In the genomic region with DNA sequence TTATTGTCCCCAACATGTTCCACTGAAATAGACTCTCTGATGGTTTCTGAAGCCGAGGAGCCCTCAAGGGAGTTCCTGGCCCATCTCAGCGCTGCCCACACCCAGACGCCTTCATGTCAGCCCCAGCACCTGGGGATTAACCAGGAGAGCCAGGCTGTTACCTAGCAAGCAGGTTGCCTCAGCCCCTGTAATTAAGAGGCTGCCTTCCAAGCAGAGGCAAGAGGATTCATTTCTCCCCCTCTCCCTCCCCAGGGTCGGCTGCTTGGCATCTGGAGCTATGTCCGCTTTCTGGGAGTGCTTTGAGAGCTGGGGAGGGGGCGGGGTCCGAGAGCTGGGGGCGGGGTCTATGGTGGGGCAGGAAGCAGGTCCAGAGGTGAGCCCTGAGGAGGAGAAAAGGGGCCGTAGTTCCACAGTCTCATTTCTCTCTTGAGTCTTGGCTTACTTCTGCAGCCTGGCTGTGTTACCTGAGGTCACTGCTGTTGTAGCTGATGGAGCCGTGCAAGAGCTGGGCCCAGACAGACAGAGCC, we compare ENCODE assay signal across 28 mouse cellular contexts. TPM values are rescaled to one million over a fixed set of nuclear protein-coding genes. Genes with fewer than 3 reads are reported as not detected.
DNase-seq lines count a peak whose midpoint lies in the region; ATAC-seq and TF ChIP-seq lines count a peak whose summit lies in the region.
"Had no signal": no experiment of that assay in that cellular context is flagged by ENCODE, and none has a peak within 500 bp of the region (broad histone marks: within the 10 kb centered on the region; RNA-seq: fewer than 3 reads in every experiment).

No protein-coding gene starts in this region.

- no peaks in the 10 kb centered on the region for H3K36me3 ChIP-seq in heart, embryonic 10.5 days
- H3K36me3 ChIP-seq in E14TG2a.4 (ENCODE audit: insufficient read depth, low read length), result no peaks in the 10 kb centered on the region
- no peaks in the 10 kb centered on the region for H3K36me3 ChIP-seq in embryonic facial prominence, embryonic 15.5 days
- H3K36me3 ChIP-seq: liver, embryonic 13.5 days; midbrain, embryonic 13.5 days had no signal

- H3K27ac ChIP-seq in heart, embryonic 10.5 days, result peak overlapping the region; percentile 37; the same call in 1 of the 2 replicates
- H3K27ac ChIP-seq in embryonic facial prominence, embryonic 15.5 days (replicated peaks), result peak overlapping the region; percentile 63
- H3K27ac ChIP-seq: forebrain, embryonic 13.5 days; hindbrain, postnatal 0 days; liver, embryonic 13.5 days; midbrain, embryonic 13.5 days; stomach, postnatal 0 days had no signal

- H3K27me3 ChIP-seq in heart, embryonic 10.5 days (ENCODE audit: insufficient read depth, poor library complexity, severe bottlenecking), result 0 out of 2 replicates have a peak, but pooled peaks cover 8% of the 10 kb centered on the region
- H3K27me3 ChIP-seq in E14TG2a.4 (ENCODE audit: insufficient read depth, low read length), result no peaks in the 10 kb centered on the region
- H3K27me3 ChIP-seq in embryonic facial prominence, embryonic 15.5 days, result 0 out of 2 replicates have a peak, but pooled peaks cover 4% of the 10 kb centered on the region
- H3K27me3 ChIP-seq: midbrain, embryonic 13.5 days had no signal

- DNase-seq in heart, embryonic 10.5 days (ENCODE audit: low spot score), result no peak
- DNase-seq in heart, postnatal 36 days, result no peak
- DNase-seq in R1 (ENCODE audit: low read depth, low spot score), result peak; percentile 62
- no peak for DNase-seq in embryo, embryonic 11 days
- no peak for DNase-seq in frontal cortex, adult 2 months (ENCODE audit: extremely low spot score in 1 of 2, low spot score in 1 of 2)
- no peak for DNase-seq in cerebellum, postnatal 36 days
- DNase-seq: adrenal gland, postnatal 14 days; cerebellum, adult 2 months; cerebellum, postnatal 25 days; gastrocnemius, postnatal 10 days; heart, adult 18-20 months; kidney, adult 8-10 months; kidney, postnatal 10 days; liver, embryonic 13.5 days; lung, adult 2 months; right cerebral cortex, postnatal 14 days; thymus, adult 2 months had no signal

- 32% methylated on average over 10 of the region's 10 CpGs for WGBS in heart, embryonic 10.5 days
- 20% methylated on average over 10 of the region's 10 CpGs for WGBS in embryonic facial prominence, embryonic 15.5 days

- H3K4me2 ChIP-seq in embryonic facial prominence, embryonic 15.5 days (replicated peaks), result no peak overlapping the region
- H3K4me2 ChIP-seq: forebrain, embryonic 13.5 days; liver, embryonic 13.5 days; midbrain, embryonic 13.5 days had no signal

- no peak overlapping the region for H3K9ac ChIP-seq in embryonic facial prominence, embryonic 15.5 days
- H3K9ac ChIP-seq: forebrain, embryonic 13.5 days; liver, embryonic 13.5 days; midbrain, embryonic 13.5 days had no signal

- intact Hi-C loops in heart, postnatal 36 days (cut with DNase I), result no loop called here

- ATAC-seq in embryonic facial prominence, embryonic 15.5 days (ENCODE audit: insufficient number of reproducible peaks, low FRiP score, low TSS enrichment, low read depth), result 0 out of 2 replicates have a peak, but pooled peaks have one; percentile 62
- ATAC-seq: forebrain, embryonic 13.5 days; hindbrain, postnatal 0 days; midbrain, embryonic 13.5 days had no signal

- H3K9me3 ChIP-seq in heart, embryonic 10.5 days, result no peaks in the 10 kb centered on the region
- no peaks in the 10 kb centered on the region for H3K9me3 ChIP-seq in E14TG2a.4 (ENCODE audit: low read length)
- H3K9me3 ChIP-seq in embryonic facial prominence, embryonic 15.5 days (replicated peaks), result no peaks in the 10 kb centered on the region
- H3K9me3 ChIP-seq: forebrain, embryonic 13.5 days; liver, embryonic 13.5 days; midbrain, embryonic 13.5 days had no signal

- H3K4me3 ChIP-seq in heart, embryonic 10.5 days, result no peak overlapping the region
- peak overlapping the region; percentile 43 for H3K4me3 ChIP-seq in E14TG2a.4 (replicated peaks; ENCODE audit: low read length)
- no peak overlapping the region for H3K4me3 ChIP-seq in embryonic facial prominence, embryonic 15.5 days (replicated peaks)
- H3K4me3 ChIP-seq: erythroblast, embryonic 14.5 days; forebrain, embryonic 13.5 days; liver, embryonic 13.5 days; midbrain, embryonic 13.5 days had no signal

- TF ChIP-seq CTCF in E14TG2a.4 (conservative IDR thresholded peaks at IDR 0.05; ENCODE audit: low read length), result no peak

- peaks cover 23% of the 10 kb centered on the region for H3K4me1 ChIP-seq in heart, embryonic 10.5 days
- peaks cover 80% of the 10 kb centered on the region for H3K4me1 ChIP-seq in E14TG2a.4 (replicated peaks; ENCODE audit: low read depth, low read length)
- H3K4me1 ChIP-seq in embryonic facial prominence, embryonic 15.5 days, result peaks cover 22% of the 10 kb centered on the region
- H3K4me1 ChIP-seq: forebrain, embryonic 13.5 days; liver, embryonic 13.5 days had no signal

RNA-seq across cellular contexts. Expression of gene Extl1, which starts 5.5 kb away (rescaled TPM):
- 1.9 and 2.8 TPM in 2 replicates for polyA plus RNA-seq in heart, embryonic 10.5 days (2016; fragmentation: Nextera tagmentation; extraction: Ambion mirVana)
- total RNA-seq in heart, postnatal 36 days (2021), result 10 to 100 TPM; 17.3 to 20.0 TPM
- polyA plus RNA-seq in embryonic facial prominence, embryonic 15.5 days (2015; fragmentation: Nextera tagmentation; extraction: Ambion mirVana), result 4.1 and 4.5 TPM in 2 replicates
- 30.3 and 32.1 TPM in 2 replicates for polyA plus RNA-seq in frontal cortex, adult 2 months (2012; rRNA removed)
- polyA plus RNA-seq: erythroblast, embryonic 14.5 days had no signal

RNA-seq across cellular contexts. Expression of gene Pafah2, which starts 18.0 kb away (rescaled TPM):
- polyA plus RNA-seq in heart, embryonic 10.5 days (2016; fragmentation: Nextera tagmentation; extraction: Ambion mirVana), result 8.0 and 9.6 TPM in 2 replicates
- 1 to 10 TPM; 6.8 to 8.0 TPM for total RNA-seq in heart, postnatal 36 days (2021)
- 15.7 and 17.7 TPM in 2 replicates for polyA plus RNA-seq in embryonic facial prominence, embryonic 15.5 days (2015; fragmentation: Nextera tagmentation; extraction: Ambion mirVana)
- polyA plus RNA-seq in frontal cortex, adult 2 months (2012; rRNA removed), result 11.4 and 12.4 TPM in 2 replicates
- polyA plus RNA-seq: erythroblast, embryonic 14.5 days had no signal

RNA-seq across cellular contexts. Expression of gene Slc30a2, which starts 35.2 kb away (rescaled TPM):
- 0.09 and 0.36 TPM in 2 replicates for polyA plus RNA-seq in heart, embryonic 10.5 days (2016; fragmentation: Nextera tagmentation; extraction: Ambion mirVana)
- total RNA-seq in heart, postnatal 36 days (2021), result under 1 TPM; 0.35 to 0.50 TPM
- 1.6 and 2.3 TPM in 2 replicates for polyA plus RNA-seq in embryonic facial prominence, embryonic 15.5 days (2015; fragmentation: Nextera tagmentation; extraction: Ambion mirVana)
- polyA plus RNA-seq in frontal cortex, adult 2 months (2012; rRNA removed), result 0.29 and 0.58 TPM in 2 replicates
- total RNA-seq: hematopoietic stem cell, adult 5-6 weeks; hindbrain, postnatal 0 days; layer of hippocampus, postnatal 14 days had no signal
- polyA plus RNA-seq: erythroblast, embryonic 14.5 days; forebrain, embryonic 13.5 days; limb, embryonic 11.5 days; liver, embryonic 13.5 days; neural tube, embryonic 11.5 days had no signal
